Mouse (Mus musculus): ENCODE results near the gene Sh3yl1.

DNA sequence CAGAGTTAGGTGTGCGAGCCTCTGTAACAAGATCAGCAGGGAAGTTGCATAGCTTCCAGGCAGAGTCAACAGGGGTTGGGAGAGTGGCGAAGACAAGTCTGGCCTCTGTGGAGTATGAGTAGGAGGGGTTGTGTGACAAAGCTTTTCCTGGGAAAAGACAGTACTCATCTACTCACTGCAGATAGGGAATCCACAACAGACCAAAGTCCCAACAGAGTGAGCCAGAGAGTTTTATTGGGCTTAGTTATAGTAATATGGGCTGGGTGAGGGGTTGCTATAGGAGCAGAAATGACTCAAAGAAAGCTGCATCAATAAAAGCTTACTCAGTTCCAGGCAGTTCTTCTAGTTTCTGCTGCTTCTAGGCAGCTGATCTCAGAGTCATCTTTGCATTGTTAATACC, 21.8 kb downstream of the Sh3yl1 start:
- TF ChIP-seq CTCF (IDR thresholded peaks at IDR 0.05; ENCODE audit: low read depth, low read length) = no peak
- no peak for TF ChIP-seq POLR2A (IDR thresholded peaks at IDR 0.05; ENCODE audit: insufficient read depth, low read length)
- no peak for TF ChIP-seq EP300 (IDR thresholded peaks at IDR 0.05; ENCODE audit: insufficient read depth, low read depth, low read length)

Measured in ES-Bruce4 (cell line).